Mouse (Mus musculus): ENCODE data around the gene Tcf7l1.

DNA sequence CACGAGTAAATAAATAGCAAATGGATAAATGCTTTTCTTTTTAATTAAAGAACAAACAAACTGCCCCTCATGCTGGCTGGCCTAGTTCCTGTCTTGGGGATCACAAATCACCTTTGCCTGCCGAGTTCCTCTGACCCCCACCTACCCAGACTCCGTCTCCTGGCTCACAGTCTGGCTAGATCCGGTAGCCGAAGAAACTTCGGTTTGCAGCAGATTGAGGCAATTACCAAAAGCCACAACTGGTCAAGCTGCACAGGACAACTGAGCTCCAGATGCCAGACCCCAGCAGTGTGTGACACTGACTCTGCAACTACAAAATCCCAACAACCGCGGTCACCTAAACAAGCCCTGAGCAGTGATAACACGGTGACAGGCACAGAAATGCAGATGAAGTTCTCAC lies 34.8 kb downstream of the Tcf7l1 start:
- TF ChIP-seq EP300 (IDR thresholded peaks at IDR 0.05; ENCODE audit: low read depth) (no peak), CTCF (IDR thresholded peaks at IDR 0.05; ENCODE audit: low read depth) (no peak)
